Mouse (Mus musculus) G1E (cell line): ENCODE results near the gene Fgfr2.

Source experiments
- CTCF ChIP-seq: IDR thresholded peaks from 2 replicates; pipeline ENCODE4 v1.5.1; 2012; ENCODE audit warnings: low read depth, low read length, inconsistent platforms, mixed read lengths
- TAL1 ChIP-seq: conservative IDR thresholded peaks from 2 replicates; pipeline ENCODE4 v1.6.1; 2012; ENCODE audit warnings: low read depth, low read length, inconsistent platforms, mixed read lengths

- no peak for TF ChIP-seq CTCF
- TF ChIP-seq TAL1, result no peak
Measured at GRCm38 (mm10) chr7:132900826-132901531, 222.2 kb downstream of the Fgfr2 start.
